Mouse (Mus musculus): ENCODE results near the gene Irgm1. TPM values are rescaled to one million over a fixed set of nuclear protein-coding genes. Genes with fewer than 3 reads are reported as not detected.

Gene Irgm1
- polyA plus RNA-seq, 1 experiment = 9.1 TPM

- Histone ChIP-seq H3K79me2 (ENCODE audit: control insufficient read depth, insufficient read depth) (peaks cover 54% of the 10 kb centered on the region), H3K27me3 (ENCODE audit: control insufficient read depth, insufficient read depth, insufficient read length) (no peaks in the 10 kb centered on the region), H3K36me3 (ENCODE audit: control insufficient read depth, insufficient read depth) (peaks cover 9% of the 10 kb centered on the region), H3K79me3 (ENCODE audit: low read depth) (peaks cover 31% of the 10 kb centered on the region), H3K4me3 (ENCODE audit: insufficient read depth, poor library complexity, severe bottlenecking) (peak overlapping the region; percentile 45), H3ac (ENCODE audit: control insufficient read depth, insufficient read length, low read depth) (peak overlapping the region; percentile 82)
- TF ChIP-seq USF1 (IDR thresholded peaks at IDR 0.05; ENCODE audit: low read depth) (peak; percentile 12), CEBPB (IDR thresholded peaks at IDR 0.05; ENCODE audit: low read depth) (no peak), CTCF (IDR thresholded peaks at IDR 0.05; ENCODE audit: control insufficient read depth, insufficient read depth, insufficient read length) (no peak), MAX (IDR thresholded peaks at IDR 0.05) (peak; percentile 37), FOSL1 (IDR thresholded peaks at IDR 0.05; ENCODE audit: insufficient read depth, low read length, poor library complexity, severe bottlenecking) (no peak)
These were observed 496 bp upstream of the Irgm1 start for GRCm38 (mm10) chr11:48871817-48872541.

GRCm38 (mm10) chr11:48870781-48871180 is 702 bp downstream of the Irgm1 start:
- no peaks in the 10 kb centered on the region for H3K27me3 ChIP-seq (ENCODE audit: control insufficient read depth, insufficient read depth, insufficient read length)
- peaks cover 36% of the 10 kb centered on the region for H3K79me3 ChIP-seq (ENCODE audit: low read depth)
- peaks cover 66% of the 10 kb centered on the region for H3K79me2 ChIP-seq (ENCODE audit: control insufficient read depth, insufficient read depth)
- H3ac ChIP-seq (ENCODE audit: control insufficient read depth, insufficient read length, low read depth) = peak overlapping the region; percentile 82
- TF ChIP-seq USF1 (IDR thresholded peaks at IDR 0.05; ENCODE audit: low read depth) (peak; percentile 95), MAX (IDR thresholded peaks at IDR 0.05) (no peak)
- peak overlapping the region; percentile 45 for H3K4me3 ChIP-seq (ENCODE audit: insufficient read depth, poor library complexity, severe bottlenecking)
- H3K36me3 ChIP-seq (ENCODE audit: control insufficient read depth, insufficient read depth) = peaks cover 21% of the 10 kb centered on the region

DNA sequence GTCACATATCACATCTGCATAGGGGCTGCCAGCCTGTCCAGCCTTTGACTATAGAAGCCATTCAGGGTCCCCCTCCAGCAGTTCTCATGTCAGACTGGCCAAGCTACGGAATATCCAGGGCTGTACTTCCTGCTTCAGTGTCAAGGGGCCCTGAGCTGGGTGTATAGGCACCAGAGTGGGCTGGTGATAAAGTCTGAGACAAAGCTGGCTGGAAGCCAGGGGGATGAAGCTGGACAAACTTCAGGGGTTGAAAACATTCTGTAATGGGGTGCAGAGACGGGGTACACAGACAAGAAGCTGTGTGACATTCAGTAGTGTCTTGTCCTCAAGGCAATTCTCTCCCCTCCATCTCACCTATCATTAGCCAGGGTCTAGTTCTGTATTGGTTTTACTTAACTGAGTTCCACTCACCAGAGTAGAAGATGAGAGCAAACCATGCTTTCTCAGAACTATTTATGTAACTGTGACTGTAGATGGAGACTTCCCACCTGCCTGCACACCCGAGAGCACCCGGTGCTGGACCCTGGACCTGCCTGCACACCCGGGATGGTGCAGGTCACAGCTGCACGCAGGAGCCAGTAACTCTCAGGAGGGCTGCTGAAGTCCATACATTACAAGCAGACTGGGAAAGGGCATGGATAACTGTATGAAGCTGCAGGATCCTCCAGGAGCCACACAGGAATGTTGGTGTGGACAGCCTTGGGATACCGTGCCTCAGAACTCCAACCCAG is 1.9 kb downstream of the Irgm1 start:
- peaks cover 36% of the 10 kb centered on the region for H3K79me3 ChIP-seq (ENCODE audit: low read depth)
- peak overlapping the region; percentile 45 for H3K4me3 ChIP-seq (ENCODE audit: insufficient read depth, poor library complexity, severe bottlenecking)
- H3K27me3 ChIP-seq (ENCODE audit: control insufficient read depth, insufficient read depth, insufficient read length) = no peaks in the 10 kb centered on the region
- peaks cover 31% of the 10 kb centered on the region for H3K36me3 ChIP-seq (ENCODE audit: control insufficient read depth, insufficient read depth)
- TF ChIP-seq CEBPB (IDR thresholded peaks at IDR 0.05; ENCODE audit: low read depth) (no peak), MYOG (IDR thresholded peaks at IDR 0.05; ENCODE audit: control insufficient read depth, extremely low read depth, insufficient read length) (no peak), CTCF (IDR thresholded peaks at IDR 0.05; ENCODE audit: control insufficient read depth, insufficient read depth, insufficient read length) (no peak)
- H3ac ChIP-seq (ENCODE audit: control insufficient read depth, insufficient read length, low read depth) = peak overlapping the region; percentile 40
- H3K79me2 ChIP-seq (ENCODE audit: control insufficient read depth, insufficient read depth) = peaks cover 68% of the 10 kb centered on the region

DNA sequence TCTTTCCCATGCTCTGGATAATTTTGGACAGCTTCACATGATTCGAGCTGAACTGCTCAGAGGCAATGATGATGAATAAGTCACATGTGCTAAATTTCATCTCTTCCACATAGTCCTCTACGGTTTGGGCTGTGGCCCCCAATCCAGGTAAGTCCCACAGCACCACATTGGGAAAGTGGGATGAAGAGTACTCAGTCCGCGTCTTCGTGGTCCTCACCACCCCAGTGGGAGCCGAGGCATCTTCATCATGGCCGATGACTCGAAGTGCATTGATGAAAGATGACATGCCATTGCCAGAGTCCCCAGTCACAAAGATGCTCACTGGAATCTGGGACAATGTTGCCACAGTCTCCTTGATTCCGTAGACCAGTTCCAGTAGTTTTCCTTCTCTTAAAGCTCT is 5.0 kb downstream of the Irgm1 start:
- no peak overlapping the region for H3K4me3 ChIP-seq (ENCODE audit: insufficient read depth, poor library complexity, severe bottlenecking)
- H3K79me2 ChIP-seq (ENCODE audit: control insufficient read depth, insufficient read depth) = peaks cover 56% of the 10 kb centered on the region
- H3K79me3 ChIP-seq (ENCODE audit: low read depth) = peaks cover 36% of the 10 kb centered on the region
- peaks cover 38% of the 10 kb centered on the region for H3K36me3 ChIP-seq (ENCODE audit: control insufficient read depth, insufficient read depth)
- no peaks in the 10 kb centered on the region for H3K27me3 ChIP-seq (ENCODE audit: control insufficient read depth, insufficient read depth, insufficient read length)
- TF ChIP-seq MYOD1 (IDR thresholded peaks at IDR 0.05; ENCODE audit: control insufficient read depth, insufficient read length, low read depth) (no peak), CEBPB (IDR thresholded peaks at IDR 0.05; ENCODE audit: low read depth) (no peak), MAX (IDR thresholded peaks at IDR 0.05) (no peak), MYOG (IDR thresholded peaks at IDR 0.05; ENCODE audit: control insufficient read depth, extremely low read depth, insufficient read length) (no peak), CTCF (IDR thresholded peaks at IDR 0.05; ENCODE audit: control insufficient read depth, insufficient read depth, insufficient read length) (no peak), FOSL1 (IDR thresholded peaks at IDR 0.05; ENCODE audit: insufficient read depth, low read length, poor library complexity, severe bottlenecking) (no peak), USF1 (IDR thresholded peaks at IDR 0.05; ENCODE audit: low read depth) (no peak)
- H3ac ChIP-seq (ENCODE audit: control insufficient read depth, insufficient read length, low read depth) = no peak overlapping the region

GRCm38 (mm10) chr11:48863808-48864207 is 7.7 kb downstream of the Irgm1 start:
- TF ChIP-seq MYOG (IDR thresholded peaks at IDR 0.05; ENCODE audit: control insufficient read depth, extremely low read depth, insufficient read length) (no peak), USF1 (IDR thresholded peaks at IDR 0.05; ENCODE audit: low read depth) (no peak), CTCF (IDR thresholded peaks at IDR 0.05; ENCODE audit: control insufficient read depth, insufficient read depth, insufficient read length) (no peak), MYOD1 (IDR thresholded peaks at IDR 0.05; ENCODE audit: control insufficient read depth, insufficient read length, low read depth) (no peak), MAX (IDR thresholded peaks at IDR 0.05) (no peak), CEBPB (IDR thresholded peaks at IDR 0.05; ENCODE audit: low read depth) (no peak), FOSL1 (IDR thresholded peaks at IDR 0.05; ENCODE audit: insufficient read depth, low read length, poor library complexity, severe bottlenecking) (no peak)

More at GRCm38 (mm10) chr11:48863808-48864207, 7.7 kb downstream of the Irgm1 start:
- H3K36me3 ChIP-seq (ENCODE audit: control insufficient read depth, insufficient read depth) = peaks cover 38% of the 10 kb centered on the region
- no peak overlapping the region for H3K4me3 ChIP-seq (ENCODE audit: insufficient read depth, poor library complexity, severe bottlenecking)
- peaks cover 16% of the 10 kb centered on the region for H3K79me3 ChIP-seq (ENCODE audit: low read depth)
- H3K27me3 ChIP-seq (ENCODE audit: control insufficient read depth, insufficient read depth, insufficient read length) = no peaks in the 10 kb centered on the region
- no peak overlapping the region for H3ac ChIP-seq (ENCODE audit: control insufficient read depth, insufficient read length, low read depth)
- H3K79me2 ChIP-seq (ENCODE audit: control insufficient read depth, insufficient read depth) = peaks cover 32% of the 10 kb centered on the region

Data from C2C12 (cell line).